Mouse (Mus musculus) embryonic fibroblast, embryonic 13.5 days (primary cell): ENCODE measurements around the gene St8sia1.

Source experiments
- CTCF ChIP-seq: IDR thresholded peaks from 2 replicates; pipeline ENCODE4 v1.5.1; 2011; ENCODE audit warnings: mild to moderate bottlenecking, control low read depth, low read length, moderate library complexity, borderline replicate concordance; ENCODE audit not compliant: insufficient read depth
- POLR2A ChIP-seq: IDR thresholded peaks from 2 replicates; pipeline ENCODE4 v1.6.1; 2011; ENCODE audit warnings: low read depth, mild to moderate bottlenecking, control low read depth, low read length, moderate library complexity

- TF ChIP-seq CTCF: no peak
- no peak for TF ChIP-seq POLR2A
Measured at GRCm38 (mm10) chr6:142845066-142845465, 119.2 kb downstream of the St8sia1 start.
